Mouse (Mus musculus): ENCODE measurements around the gene Slc38a8. TPM values are rescaled to one million over a fixed set of nuclear protein-coding genes. Genes with fewer than 3 reads are reported as not detected.

The Slc38a8 gene
- polyA plus RNA-seq, 1 experiment from 2014 or later = not detected

DNA sequence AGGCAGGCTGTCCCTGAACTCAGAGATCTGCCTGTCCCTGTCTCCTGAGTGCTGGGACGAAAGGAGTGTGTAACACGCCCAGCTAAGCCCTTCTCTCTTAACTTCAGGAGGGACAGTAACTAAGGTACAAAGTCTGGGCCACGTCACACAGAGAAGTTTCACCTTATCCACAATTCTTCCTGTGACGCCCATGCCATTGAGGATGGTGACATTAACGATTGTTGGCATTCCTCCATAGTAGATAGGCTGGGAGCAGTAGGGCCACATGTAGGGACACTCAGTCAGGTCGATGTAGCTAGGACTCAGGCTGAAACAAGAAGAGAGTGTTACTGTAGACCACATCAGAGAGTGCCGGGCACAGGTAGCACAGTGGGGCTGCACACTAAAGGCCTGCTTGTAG is 27.3 kb upstream of the Slc38a8 start:
- 94% methylated on average over 7 of the region's 7 CpGs for WGBS
- Histone ChIP-seq H3K27me3 (ENCODE audit: control insufficient read depth, insufficient read depth, low read length) (no peaks in the 10 kb centered on the region), H3K27ac (ENCODE audit: low read depth, low read length) (no peak overlapping the region), H3K4me2 (replicated peaks; ENCODE audit: low read depth, low read length) (no peak overlapping the region), H3K36me3 (ENCODE audit: control insufficient read depth, insufficient read depth, low read length) (peaks cover 7% of the 10 kb centered on the region; the same call in 1 of the 2 replicates), H3K4me1 (replicated peaks; ENCODE audit: control insufficient read depth, insufficient read depth, low read length) (no peaks in the 10 kb centered on the region), H3K9ac (ENCODE audit: low read depth, low read length) (no peak overlapping the region), H3K9me3 (ENCODE audit: control insufficient read depth, low read length) (no peaks in the 10 kb centered on the region), H3K4me3 (ENCODE audit: low read depth, low read length) (no peak overlapping the region)
- no peak for DNase-seq (ENCODE audit: low spot score)
- ATAC-seq (ENCODE audit: low FRiP score) = no peak

DNA sequence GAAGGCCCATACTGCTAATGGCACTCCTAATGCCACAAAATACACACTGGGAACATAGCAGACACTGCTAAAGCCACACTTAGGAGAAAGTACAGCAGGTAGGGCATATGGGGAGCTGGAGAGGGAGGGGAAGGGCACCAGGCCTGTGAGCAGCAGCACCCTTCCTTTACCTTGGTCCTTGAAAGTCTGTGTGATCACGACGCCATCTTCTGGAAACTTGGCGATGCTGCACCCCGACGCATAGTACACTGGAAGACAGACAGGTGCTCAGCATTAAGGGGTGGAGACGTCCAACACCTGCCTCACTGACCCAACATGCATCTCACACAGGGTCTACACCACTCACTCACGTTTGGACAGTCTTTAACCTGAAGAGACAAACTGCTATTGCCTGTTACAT is 18.6 kb upstream of the Slc38a8 start:
- Histone ChIP-seq H3K4me1 (replicated peaks; ENCODE audit: control insufficient read depth, insufficient read depth, low read length) (no peaks in the 10 kb centered on the region), H3K27ac (ENCODE audit: low read depth, low read length) (no peak overlapping the region), H3K36me3 (ENCODE audit: control insufficient read depth, insufficient read depth, low read length) (peaks cover 13% of the 10 kb centered on the region), H3K4me2 (replicated peaks; ENCODE audit: low read depth, low read length) (no peak overlapping the region), H3K4me3 (ENCODE audit: low read depth, low read length) (no peak overlapping the region), H3K9ac (ENCODE audit: low read depth, low read length) (no peak overlapping the region), H3K27me3 (ENCODE audit: control insufficient read depth, insufficient read depth, low read length) (no peaks in the 10 kb centered on the region), H3K9me3 (ENCODE audit: control insufficient read depth, low read length) (no peaks in the 10 kb centered on the region)
- ATAC-seq (ENCODE audit: low FRiP score) (no peak), DNase-seq (ENCODE audit: low spot score) (peak; percentile 31)
- WGBS = 72% methylated on average over 7 of the region's 7 CpGs

DNA sequence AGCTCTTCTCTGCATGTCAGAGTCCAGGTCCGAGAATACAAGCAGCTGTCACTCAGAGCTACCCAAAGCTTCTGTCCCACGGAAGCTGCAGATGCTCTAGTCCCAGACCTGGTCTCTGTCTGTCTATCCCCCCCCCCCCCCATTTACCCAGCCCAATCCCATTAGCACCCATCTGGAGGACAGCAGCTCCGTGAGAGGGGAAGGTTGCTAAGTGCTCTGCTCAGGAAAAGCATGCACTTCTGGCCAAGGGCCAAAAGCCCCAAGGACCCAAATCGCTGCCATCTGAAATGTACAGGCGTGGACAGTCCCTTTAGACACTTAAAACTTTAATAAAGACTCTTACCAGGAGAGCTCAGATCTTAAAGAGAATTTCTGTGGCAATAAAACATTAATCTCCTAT is 15.2 kb upstream of the Slc38a8 start:
- no peak overlapping the region for H3K27ac ChIP-seq (ENCODE audit: low read depth, low read length)
- H3K36me3 ChIP-seq (ENCODE audit: control insufficient read depth, insufficient read depth, low read length) = peaks cover 16% of the 10 kb centered on the region; the same call in 1 of the 2 replicates
- no peak overlapping the region for H3K9ac ChIP-seq (ENCODE audit: low read depth, low read length)
- no peak overlapping the region for H3K4me3 ChIP-seq (ENCODE audit: low read depth, low read length)
- H3K4me2 ChIP-seq (replicated peaks; ENCODE audit: low read depth, low read length) = no peak overlapping the region
- DNase-seq (ENCODE audit: low spot score) (no peak), ATAC-seq (ENCODE audit: low FRiP score) (no peak)
- H3K27me3 ChIP-seq (ENCODE audit: control insufficient read depth, insufficient read depth, low read length) = no peaks in the 10 kb centered on the region
- no peaks in the 10 kb centered on the region for H3K9me3 ChIP-seq (ENCODE audit: control insufficient read depth, low read length)
- whole genome bisulfite sequencing = 74% methylated on average over 5 of the region's 5 CpGs
- H3K4me1 ChIP-seq (replicated peaks; ENCODE audit: control insufficient read depth, insufficient read depth, low read length) = no peaks in the 10 kb centered on the region

DNA sequence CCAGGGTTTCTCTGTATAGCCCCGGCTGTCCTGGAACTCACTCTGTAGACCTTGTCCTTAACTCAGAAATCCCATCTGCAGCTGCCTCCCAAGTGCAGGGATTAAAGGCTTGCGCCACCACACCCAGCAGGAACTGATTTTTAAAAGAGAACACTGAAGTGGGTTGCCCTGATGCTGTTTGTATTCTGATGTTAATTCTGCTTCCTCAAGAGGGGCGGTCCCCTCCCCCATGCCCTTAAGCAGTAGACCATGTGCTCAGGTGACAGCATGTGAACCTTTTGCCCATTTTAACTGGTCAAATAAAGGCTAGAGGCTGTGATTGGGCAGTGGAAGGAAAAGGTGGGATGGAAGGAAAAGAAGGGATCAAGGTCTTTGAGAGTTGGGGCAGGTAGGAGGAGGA is 14.3 kb upstream of the Slc38a8 start:
- Histone ChIP-seq H3K27me3 (ENCODE audit: control insufficient read depth, insufficient read depth, low read length) (no peaks in the 10 kb centered on the region), H3K9ac (ENCODE audit: low read depth, low read length) (no peak overlapping the region), H3K9me3 (ENCODE audit: control insufficient read depth, low read length) (no peaks in the 10 kb centered on the region), H3K27ac (ENCODE audit: low read depth, low read length) (no peak overlapping the region), H3K4me2 (replicated peaks; ENCODE audit: low read depth, low read length) (no peak overlapping the region), H3K36me3 (ENCODE audit: control insufficient read depth, insufficient read depth, low read length) (peaks cover 13% of the 10 kb centered on the region; the same call in 1 of the 2 replicates), H3K4me3 (ENCODE audit: low read depth, low read length) (no peak overlapping the region), H3K4me1 (replicated peaks; ENCODE audit: control insufficient read depth, insufficient read depth, low read length) (no peaks in the 10 kb centered on the region)
- WGBS = 71% methylated on average over 3 of the region's 3 CpGs
- no peak for DNase-seq (ENCODE audit: low spot score)
- ATAC-seq (ENCODE audit: low FRiP score) = no peak

DNA sequence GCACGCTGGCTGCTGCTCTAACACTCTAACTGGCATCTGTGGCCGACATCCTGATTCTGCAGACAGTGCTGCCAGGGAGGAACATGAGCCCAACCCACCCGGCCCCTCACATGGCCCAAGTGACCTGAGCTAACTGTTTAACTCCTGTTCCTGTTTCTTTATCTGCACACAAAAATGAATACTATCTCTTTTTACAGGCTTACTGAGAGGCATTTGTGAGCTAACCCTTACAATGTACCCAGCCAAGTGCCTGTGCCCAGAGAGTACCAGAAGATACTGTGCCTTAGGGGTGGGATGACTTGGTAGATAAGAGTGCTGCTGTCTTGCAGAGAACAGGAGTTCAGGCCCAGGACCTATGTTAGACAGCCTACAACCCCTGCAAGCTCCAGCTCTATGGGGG is 13.4 kb upstream of the Slc38a8 start:
- Histone ChIP-seq H3K27ac (ENCODE audit: low read depth, low read length) (no peak overlapping the region), H3K36me3 (ENCODE audit: control insufficient read depth, insufficient read depth, low read length) (peaks cover 13% of the 10 kb centered on the region; the same call in 1 of the 2 replicates), H3K4me1 (replicated peaks; ENCODE audit: control insufficient read depth, insufficient read depth, low read length) (no peaks in the 10 kb centered on the region), H3K9ac (ENCODE audit: low read depth, low read length) (no peak overlapping the region), H3K4me3 (ENCODE audit: low read depth, low read length) (no peak overlapping the region), H3K4me2 (replicated peaks; ENCODE audit: low read depth, low read length) (no peak overlapping the region), H3K27me3 (ENCODE audit: control insufficient read depth, insufficient read depth, low read length) (no peaks in the 10 kb centered on the region), H3K9me3 (ENCODE audit: control insufficient read depth, low read length) (no peaks in the 10 kb centered on the region)
- WGBS = 96% methylated on average over 3 of the region's 3 CpGs
- DNase-seq (ENCODE audit: low spot score) (no peak), ATAC-seq (ENCODE audit: low FRiP score) (no peak)

DNA sequence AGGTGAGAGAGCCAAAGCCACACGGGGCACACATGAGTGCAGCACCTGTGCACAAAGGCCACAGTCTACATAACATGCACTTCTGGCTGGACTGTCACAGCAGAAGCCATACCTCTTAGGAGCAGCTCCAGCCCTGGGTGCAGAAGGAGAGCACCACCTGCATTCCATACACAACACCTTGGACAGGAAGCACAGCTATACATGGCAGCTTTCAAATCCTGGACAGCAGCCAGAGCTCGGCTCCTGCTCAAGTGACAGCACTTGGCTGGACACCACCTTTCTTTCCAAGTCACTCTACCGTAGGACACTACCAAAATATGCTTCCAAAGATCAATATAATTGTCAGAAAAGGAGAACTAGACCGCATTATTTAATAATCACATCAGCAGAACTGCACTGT is 11.9 kb upstream of the Slc38a8 start:
- H3K4me3 ChIP-seq (ENCODE audit: low read depth, low read length) = no peak overlapping the region
- peaks cover 25% of the 10 kb centered on the region; the same call in 1 of the 2 replicates for H3K36me3 ChIP-seq (ENCODE audit: control insufficient read depth, insufficient read depth, low read length)
- H3K9me3 ChIP-seq (ENCODE audit: control insufficient read depth, low read length) = no peaks in the 10 kb centered on the region
- no peaks in the 10 kb centered on the region for H3K4me1 ChIP-seq (replicated peaks; ENCODE audit: control insufficient read depth, insufficient read depth, low read length)
- DNase-seq (ENCODE audit: low spot score) (no peak), ATAC-seq (ENCODE audit: low FRiP score) (no peak)
- WGBS = 95% methylated on average over 4 of the region's 4 CpGs
- H3K27ac ChIP-seq (ENCODE audit: low read depth, low read length) = no peak overlapping the region
- no peaks in the 10 kb centered on the region for H3K27me3 ChIP-seq (ENCODE audit: control insufficient read depth, insufficient read depth, low read length)
- H3K4me2 ChIP-seq (replicated peaks; ENCODE audit: low read depth, low read length) = no peak overlapping the region
- no peak overlapping the region for H3K9ac ChIP-seq (ENCODE audit: low read depth, low read length)

DNA sequence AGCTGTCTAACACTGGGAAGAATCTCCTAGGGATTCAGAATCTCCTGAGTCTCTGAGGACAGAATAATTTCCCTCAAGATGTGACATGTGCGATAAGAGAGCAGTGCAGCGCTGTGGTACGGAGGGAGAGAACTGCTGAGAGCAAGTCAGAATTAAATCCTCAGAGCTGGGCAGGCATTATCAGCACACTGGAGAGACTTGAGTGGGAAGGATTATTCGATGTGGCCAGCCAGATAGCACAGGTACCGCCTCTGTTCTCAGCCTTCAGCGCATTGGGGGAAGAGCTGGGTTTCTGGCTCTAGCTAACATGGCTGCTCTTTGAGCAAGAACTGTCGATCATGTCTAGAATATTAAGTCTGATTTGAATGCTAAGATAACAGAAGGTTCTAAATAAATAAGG is 10.2 kb upstream of the Slc38a8 start:
- Histone ChIP-seq H3K27me3 (ENCODE audit: control insufficient read depth, insufficient read depth, low read length) (no peaks in the 10 kb centered on the region), H3K36me3 (ENCODE audit: control insufficient read depth, insufficient read depth, low read length) (peaks cover 24% of the 10 kb centered on the region; the same call in 1 of the 2 replicates), H3K9ac (ENCODE audit: low read depth, low read length) (no peak overlapping the region), H3K9me3 (ENCODE audit: control insufficient read depth, low read length) (no peaks in the 10 kb centered on the region), H3K4me2 (replicated peaks; ENCODE audit: low read depth, low read length) (no peak overlapping the region), H3K4me1 (replicated peaks; ENCODE audit: control insufficient read depth, insufficient read depth, low read length) (no peaks in the 10 kb centered on the region), H3K4me3 (ENCODE audit: low read depth, low read length) (no peak overlapping the region), H3K27ac (ENCODE audit: low read depth, low read length) (no peak overlapping the region)
- 98% methylated on average over 7 of the region's 7 CpGs for WGBS
- no peak for ATAC-seq (ENCODE audit: low FRiP score)
- DNase-seq (ENCODE audit: low spot score) = no peak

DNA sequence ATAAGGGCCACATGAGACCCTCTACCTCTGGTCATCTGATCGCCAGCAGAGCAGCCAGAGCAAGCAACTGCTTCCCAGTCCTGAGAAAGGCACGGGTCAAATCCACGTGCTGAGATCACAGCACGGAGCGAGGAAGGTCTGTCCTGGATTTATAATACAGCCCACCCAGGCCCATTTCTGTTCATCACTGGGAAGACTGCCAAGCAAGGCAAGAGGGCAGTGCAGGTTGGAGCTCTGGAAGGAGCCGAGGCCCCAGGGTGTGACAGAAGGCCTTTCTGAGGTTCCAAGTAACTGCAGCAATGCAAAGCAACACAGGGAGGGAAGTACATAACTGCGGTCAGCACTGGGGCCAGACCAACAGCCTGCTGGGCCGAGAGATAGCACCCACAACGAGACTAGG is 9.0 kb upstream of the Slc38a8 start:
- H3K27ac ChIP-seq (ENCODE audit: low read depth, low read length) = no peak overlapping the region
- H3K4me2 ChIP-seq (replicated peaks; ENCODE audit: low read depth, low read length) = no peak overlapping the region
- no peaks in the 10 kb centered on the region for H3K4me1 ChIP-seq (replicated peaks; ENCODE audit: control insufficient read depth, insufficient read depth, low read length)
- H3K36me3 ChIP-seq (ENCODE audit: control insufficient read depth, insufficient read depth, low read length) = peaks cover 23% of the 10 kb centered on the region; the same call in 1 of the 2 replicates
- WGBS = 94% methylated on average over 9 of the region's 9 CpGs
- H3K9ac ChIP-seq (ENCODE audit: low read depth, low read length) = no peak overlapping the region
- H3K27me3 ChIP-seq (ENCODE audit: control insufficient read depth, insufficient read depth, low read length) = no peaks in the 10 kb centered on the region
- DNase-seq (ENCODE audit: low spot score) = no peak
- ATAC-seq (ENCODE audit: low FRiP score) = no peak
- H3K4me3 ChIP-seq (ENCODE audit: low read depth, low read length) = no peak overlapping the region
- no peaks in the 10 kb centered on the region for H3K9me3 ChIP-seq (ENCODE audit: control insufficient read depth, low read length)

DNA sequence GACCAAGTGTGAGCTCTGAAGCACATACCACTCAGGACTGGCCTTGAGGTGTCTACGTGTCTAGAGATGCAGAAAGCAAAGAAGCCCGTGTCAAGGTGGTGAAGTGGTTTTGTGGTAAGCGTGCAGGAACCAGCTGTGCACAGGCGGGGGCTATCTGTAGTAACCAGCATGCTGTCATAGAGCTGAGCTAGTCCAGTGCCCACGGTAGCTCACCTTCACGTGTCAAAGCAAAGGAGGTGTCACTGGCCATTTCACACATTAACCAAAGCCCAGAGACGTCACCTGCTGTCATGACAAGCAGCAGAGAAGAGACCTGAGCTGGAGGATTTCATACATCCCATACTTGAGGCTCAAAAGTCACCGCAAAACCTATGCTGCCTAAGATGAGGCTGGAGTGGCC is 4.6 kb upstream of the Slc38a8 start:
- no peaks in the 10 kb centered on the region for H3K27me3 ChIP-seq (ENCODE audit: control insufficient read depth, insufficient read depth, low read length)
- no peak overlapping the region for H3K4me2 ChIP-seq (replicated peaks; ENCODE audit: low read depth, low read length)
- H3K4me1 ChIP-seq (replicated peaks; ENCODE audit: control insufficient read depth, insufficient read depth, low read length) = no peaks in the 10 kb centered on the region
- no peak for DNase-seq (ENCODE audit: low spot score)
- H3K4me3 ChIP-seq (ENCODE audit: low read depth, low read length) = no peak overlapping the region
- H3K9me3 ChIP-seq (ENCODE audit: control insufficient read depth, low read length) = no peaks in the 10 kb centered on the region
- peaks cover 13% of the 10 kb centered on the region; the same call in 1 of the 2 replicates for H3K36me3 ChIP-seq (ENCODE audit: control insufficient read depth, insufficient read depth, low read length)
- no peak for ATAC-seq (ENCODE audit: low FRiP score)
- H3K27ac ChIP-seq (ENCODE audit: low read depth, low read length) = no peak overlapping the region
- no peak overlapping the region for H3K9ac ChIP-seq (ENCODE audit: low read depth, low read length)
- WGBS = 88% methylated on average over 8 of the region's 8 CpGs
